Mouse (Mus musculus): ENCODE results near the gene Fcgrt. TPM values are rescaled to one million over a fixed set of nuclear protein-coding genes. Genes with fewer than 3 reads are reported as not detected.
A peak's percentile ranks its signal among the peaks of the same experiment; 100 is the strongest.

The Fcgrt gene
- polyA plus RNA-seq (2015; fragmentation: Nextera tagmentation; extraction: Ambion mirVana): 193 and 264 TPM in 2 replicates

GRCm38 (mm10) chr7:45103652-45104180 lies at the start of gene Fcgrt:
Gene Fcgrt, minus strand, starts transcription at chr7:45103851.

GRCm38 (mm10) chr7:45135993-45136567 lies 32.4 kb upstream of the Fcgrt start, which contains the start of the genes Gm45713 and Flt3l:
Gene Gm45713, minus strand, starts transcription at chr7:45136231.
Gene Flt3l, minus strand, starts transcription at chr7:45136432.

GRCm38 (mm10) chr7:45128624-45129246 lies 25.1 kb upstream of the Fcgrt start, which contains the start of gene Rpl13a:
Gene Rpl13a, minus strand, starts transcription at chr7:45128761.

GRCm38 (mm10) chr7:45124224-45125143 lies 20.8 kb upstream of the Fcgrt start, which contains the start of gene Rps11:
Gene Rps11, minus strand, starts transcription at chr7:45124439.

GRCm38 (mm10) chr7:45092048-45092447 lies 11.6 kb downstream of the Fcgrt start, which contains the start of gene Rcn3:
Gene Rcn3, minus strand, starts transcription at chr7:45092221.

GRCm38 (mm10) chr7:45062239-45062835 lies 41.3 kb downstream of the Fcgrt start, which contains the start of the genes Nosip and Prrg2:
Gene Nosip, plus strand, starts transcription at chr7:45062429.
Gene Prrg2, minus strand, starts transcription at chr7:45062677.

GRCm38 (mm10) chr7:45052862-45053116 lies 50.9 kb downstream of the Fcgrt start, which contains the start of gene Prr12:
Gene Prr12, minus strand, starts transcription at chr7:45052881.

Small RNA genes within 50 kb of the gene (microRNA-seq; reads per million reads assigned to microRNA genes)
- 86.9 reads per million, percentile 42 among the genes with 10 or more reads in this experiment for gene Mir150 (ENCODE audit: borderline replicate concordance, insufficient number of aligned reads)
- gene Mir5121 (ENCODE audit: borderline replicate concordance, insufficient number of aligned reads): 17.9 reads per million, percentile 24 among the genes with 10 or more reads in this experiment

Other genes with a start within 250 kb of the Fcgrt start
- 41.8 and 51.0 TPM in 2 replicates for gene Pnkp, start 246.7 kb downstream of the Fcgrt start, polyA plus RNA-seq (2015; fragmentation: Nextera tagmentation; extraction: Ambion mirVana)
- gene Ptov1, start 234.1 kb downstream of the Fcgrt start, polyA plus RNA-seq (2015; fragmentation: Nextera tagmentation; extraction: Ambion mirVana): 305 and 336 TPM in 2 replicates
- gene Med25, start 211.1 kb downstream of the Fcgrt start, polyA plus RNA-seq (2015; fragmentation: Nextera tagmentation; extraction: Ambion mirVana): 65.4 and 92.8 TPM in 2 replicates
- 23.0 and 35.1 TPM in 2 replicates for gene Fuz, start 207.8 kb downstream of the Fcgrt start, polyA plus RNA-seq (2015; fragmentation: Nextera tagmentation; extraction: Ambion mirVana)
- gene Ap2a1, start 174.4 kb downstream of the Fcgrt start, polyA plus RNA-seq (2015; fragmentation: Nextera tagmentation; extraction: Ambion mirVana): 49.4 and 50.6 TPM in 2 replicates
- gene Tsks, start 160.6 kb downstream of the Fcgrt start, polyA plus RNA-seq (2015; fragmentation: Nextera tagmentation; extraction: Ambion mirVana): 0.17 and 0.46 TPM in 2 replicates
- 23.0 and 24.9 TPM in 2 replicates for gene Cpt1c, start 129.0 kb downstream of the Fcgrt start, polyA plus RNA-seq (2015; fragmentation: Nextera tagmentation; extraction: Ambion mirVana)
- 247 and 271 TPM in 2 replicates for gene Prmt1, start 117.3 kb downstream of the Fcgrt start, polyA plus RNA-seq (2015; fragmentation: Nextera tagmentation; extraction: Ambion mirVana)
- 56.9 and 79.7 TPM in 2 replicates for gene Irf3, start 106.2 kb downstream of the Fcgrt start, polyA plus RNA-seq (2015; fragmentation: Nextera tagmentation; extraction: Ambion mirVana)
- gene Bcl2l12, start 105.1 kb downstream of the Fcgrt start, polyA plus RNA-seq (2015; fragmentation: Nextera tagmentation; extraction: Ambion mirVana): 16.6 and 25.4 TPM in 2 replicates
- 25.1 and 26.8 TPM in 2 replicates for gene Scaf1, start 87.5 kb downstream of the Fcgrt start, polyA plus RNA-seq (2015; fragmentation: Nextera tagmentation; extraction: Ambion mirVana)
- 69.9 and 80.5 TPM in 2 replicates for gene Rras, start 85.9 kb downstream of the Fcgrt start, polyA plus RNA-seq (2015; fragmentation: Nextera tagmentation; extraction: Ambion mirVana)
- 4.1 and 6.1 TPM in 2 replicates for gene Prr12, start 51.0 kb downstream of the Fcgrt start, polyA plus RNA-seq (2015; fragmentation: Nextera tagmentation; extraction: Ambion mirVana)
- 72.0 and 75.6 TPM in 2 replicates for gene Nosip, start 41.4 kb downstream of the Fcgrt start, polyA plus RNA-seq (2015; fragmentation: Nextera tagmentation; extraction: Ambion mirVana)
- 21.2 and 23.8 TPM in 2 replicates for gene Prrg2, start 41.2 kb downstream of the Fcgrt start, polyA plus RNA-seq (2015; fragmentation: Nextera tagmentation; extraction: Ambion mirVana)
- gene Rcn3, start 11.6 kb downstream of the Fcgrt start, polyA plus RNA-seq (2015; fragmentation: Nextera tagmentation; extraction: Ambion mirVana): 173 and 202 TPM in 2 replicates
- 1,100 and 1,135 TPM in 2 replicates for gene Rps11, start 20.6 kb upstream of the Fcgrt start, polyA plus RNA-seq (2015; fragmentation: Nextera tagmentation; extraction: Ambion mirVana)
- 1,896 and 3,552 TPM in 2 replicates for gene Rpl13a, start 24.9 kb upstream of the Fcgrt start, polyA plus RNA-seq (2015; fragmentation: Nextera tagmentation; extraction: Ambion mirVana)
- gene Gm45713, start 32.4 kb upstream of the Fcgrt start, polyA plus RNA-seq (2015; fragmentation: Nextera tagmentation; extraction: Ambion mirVana): 1.4 and 2.1 TPM in 2 replicates
- gene Flt3l, start 32.6 kb upstream of the Fcgrt start, polyA plus RNA-seq (2015; fragmentation: Nextera tagmentation; extraction: Ambion mirVana): 6.1 and 11.0 TPM in 2 replicates
- gene Pih1d1, start 50.5 kb upstream of the Fcgrt start, polyA plus RNA-seq (2015; fragmentation: Nextera tagmentation; extraction: Ambion mirVana): 67.2 and 75.8 TPM in 2 replicates
- gene Aldh16a1, start 50.7 kb upstream of the Fcgrt start, polyA plus RNA-seq (2015; fragmentation: Nextera tagmentation; extraction: Ambion mirVana): 25.3 and 34.0 TPM in 2 replicates
- 0.11 and 0.16 TPM in 2 replicates for gene Slc17a7, start 60.1 kb upstream of the Fcgrt start, polyA plus RNA-seq (2015; fragmentation: Nextera tagmentation; extraction: Ambion mirVana)
- gene Gfy, start 75.7 kb upstream of the Fcgrt start, polyA plus RNA-seq (2015; fragmentation: Nextera tagmentation; extraction: Ambion mirVana): not detected in 2 replicates
- not detected in 2 replicates for gene Pth2, start 77.1 kb upstream of the Fcgrt start, polyA plus RNA-seq (2015; fragmentation: Nextera tagmentation; extraction: Ambion mirVana)
- 0.30 and 0.47 TPM in 2 replicates for gene Ccdc155, start 101.0 kb upstream of the Fcgrt start, polyA plus RNA-seq (2015; fragmentation: Nextera tagmentation; extraction: Ambion mirVana)
- 1.6 and 1.8 TPM in 2 replicates for gene Dkkl1, start 108.3 kb upstream of the Fcgrt start, polyA plus RNA-seq (2015; fragmentation: Nextera tagmentation; extraction: Ambion mirVana)
- gene Tead2, start 111.9 kb upstream of the Fcgrt start, polyA plus RNA-seq (2015; fragmentation: Nextera tagmentation; extraction: Ambion mirVana): 28.7 and 32.9 TPM in 2 replicates
- 3.9 and 5.3 TPM in 2 replicates for gene Cd37, start 135.3 kb upstream of the Fcgrt start, polyA plus RNA-seq (2015; fragmentation: Nextera tagmentation; extraction: Ambion mirVana)
- 0.08 TPM in 1 of 2 replicates, not detected in the other for gene Slc6a16, start 137.2 kb upstream of the Fcgrt start, polyA plus RNA-seq (2015; fragmentation: Nextera tagmentation; extraction: Ambion mirVana)
- gene Slc6a21, start 173.7 kb upstream of the Fcgrt start, polyA plus RNA-seq (2015; fragmentation: Nextera tagmentation; extraction: Ambion mirVana): not detected in 2 replicates
- 12.4 and 14.0 TPM in 2 replicates for gene Trpm4, start 229.9 kb upstream of the Fcgrt start, polyA plus RNA-seq (2015; fragmentation: Nextera tagmentation; extraction: Ambion mirVana)
- 0.54 and 1.4 TPM in 2 replicates for gene Hrc, start 231.4 kb upstream of the Fcgrt start, polyA plus RNA-seq (2015; fragmentation: Nextera tagmentation; extraction: Ambion mirVana)

All from adrenal gland, postnatal 0 days (tissue).